Mouse (Mus musculus) CH12.LX (cell line): ENCODE measurements around the gene Otud3.

Experiments
- CHD1 ChIP-seq: IDR thresholded peaks from 2 replicates; pipeline ENCODE4 v1.6.1; 2012; ENCODE audit warnings: low read depth, low read length, improper control_type of control experiment, inconsistent platforms
- CTCF ChIP-seq, 2 experiments: IDR thresholded peaks in 1 of 2; conservative IDR thresholded peaks in 1 of 2; 2 replicates each; pipeline ENCODE4 v1.5.1; 2011 to 2012; ENCODE audit warnings: low read depth in 2 of 2, low read length in 2 of 2, improper control_type of control experiment in 1 of 2, inconsistent platforms in 1 of 2, mild to moderate bottlenecking in 1 of 2, moderate library complexity in 1 of 2
- EP300 ChIP-seq: IDR thresholded peaks from 2 replicates; pipeline ENCODE4 v1.6.1; 2011; ENCODE audit warnings: low read length, improper control_type of control experiment

GRCm38 (mm10) chr4:138856491-138856890 is 57.3 kb downstream of the Otud3 start:
- TF ChIP-seq EP300 (no peak), CTCF (conservative IDR thresholded peaks at IDR 0.05 in 1 of 2, IDR thresholded peaks at IDR 0.05 in 1 of 2; ENCODE audit: low read depth in 2 of 2, low read length in 2 of 2) (peak; percentile 96 to 100), CHD1 (no peak)
